Mouse (Mus musculus) stomach, adult 2 months (tissue): ENCODE data around the gene Pcnx2. TPM values are rescaled to one million over a fixed set of nuclear protein-coding genes. Genes with fewer than 3 reads are reported as not detected.

Experiments
- polyA plus RNA-seq: library from polyadenylated mRNA; depleted of rRNA; stranded (reverse); fragments of >200 nt; gene quantifications from 2 replicates; pipeline ENCODE4 v1.2.3, GENCODE M21; 2012; rRNA removed

Pcnx2 gene
- 0.08 and 0.32 TPM in 2 replicates for polyA plus RNA-seq

GRCm38 (mm10) chr8:125897868-125898788 lies at the start of gene Pcnx2:
Pcnx2 (minus strand) TSS chr8:125898317.

GRCm38 (mm10) chr8:125910365-125911228 lies 12.5 kb upstream of the Pcnx2 start, which contains the start of gene Map3k21:
Map3k21 (plus strand) TSS chr8:125910450.

GRCm38 (mm10) chr8:125729746-125730145 lies 168.4 kb downstream of the Pcnx2 start, which contains the start of gene Ntpcr:
Ntpcr (plus strand) TSS chr8:125729963.

Other genes starting within 250 kb of the Pcnx2 start
- 0.73 and 0.77 TPM in 2 replicates for gene Map10, start 228.5 kb downstream of the Pcnx2 start, polyA plus RNA-seq
- gene Ntpcr, start 168.4 kb downstream of the Pcnx2 start, polyA plus RNA-seq = 10.7 and 17.9 TPM in 2 replicates
- gene Map3k21, start 12.1 kb upstream of the Pcnx2 start, polyA plus RNA-seq = 5.0 and 5.3 TPM in 2 replicates
- gene Kcnk1, start 96.9 kb upstream of the Pcnx2 start, polyA plus RNA-seq = 33.9 and 36.8 TPM in 2 replicates